Comparison of ENCODE assay signal across 1 mouse cellular context in the genomic region with DNA sequence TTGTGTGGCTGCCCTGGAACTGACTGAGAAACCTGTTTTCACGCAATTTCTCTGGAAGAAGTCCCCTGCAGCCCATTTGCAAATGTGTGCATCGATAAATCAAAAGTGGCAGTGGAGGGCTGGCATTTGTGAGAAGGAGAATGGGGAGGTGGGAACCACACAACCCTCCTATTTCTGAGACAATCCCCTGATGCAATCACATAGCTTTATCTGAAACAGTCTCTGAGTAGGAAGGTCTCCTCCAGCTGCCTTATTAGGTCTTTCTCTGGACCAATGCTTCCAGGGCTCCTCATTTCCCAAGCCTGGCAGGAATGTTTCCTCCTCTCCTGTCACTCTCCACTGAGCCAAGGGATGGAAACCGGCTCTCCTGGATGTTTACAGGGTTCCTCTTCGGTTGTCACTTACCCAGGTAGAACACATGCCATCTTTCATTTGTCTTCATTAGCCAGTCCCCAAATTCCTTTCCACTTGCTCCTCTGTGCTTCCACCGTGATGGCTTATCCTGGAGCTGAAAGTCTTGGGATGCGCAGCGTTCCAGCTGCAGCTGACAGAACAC.
TF ChIP-seq lines count a peak whose summit lies in the region.

No protein-coding gene starts in this region.

TF ChIP-seq in CH12.LX, 34 proteins besides CTCF, POLR2A, EP300 and RAD21 (continued from another document):
- no peak for TF ChIP-seq ZKSCAN1 (IDR thresholded peaks at IDR 0.05; ENCODE audit: borderline replicate concordance, low read depth, low read length)
